Comparison of ENCODE assay signal across 14 mouse cellular contexts in the genomic region with DNA sequence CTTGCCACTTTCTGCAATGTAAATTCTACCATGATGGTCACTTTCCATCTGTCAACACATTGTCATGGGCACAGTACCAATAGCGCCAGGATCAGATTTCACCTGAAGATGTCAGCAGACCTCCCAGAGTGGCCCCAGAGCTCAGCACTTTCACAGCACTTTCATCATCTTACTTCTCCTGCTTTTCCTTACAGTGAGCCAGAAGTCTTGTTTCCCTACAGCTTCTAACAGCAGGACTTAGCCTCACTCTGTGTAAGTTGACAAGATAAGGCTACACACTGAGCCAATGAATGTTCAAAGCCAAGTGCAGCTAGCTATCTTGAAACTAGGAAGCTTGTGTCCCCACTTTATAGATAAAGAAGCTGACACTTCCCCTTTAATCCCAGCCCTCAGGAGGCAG.
"Had no signal": no experiment of that assay in that cellular context is flagged by ENCODE, and none has a peak within 500 bp of the region (broad histone marks: within the 10 kb centered on the region; RNA-seq: fewer than 3 reads in every experiment).

No protein-coding gene starts in this region.

- DNase-seq: kidney, postnatal 25 days; lung, adult 2 months; lung, postnatal 36 days; right cerebral cortex, adult 18-20 months; right cerebral cortex, postnatal 25 days; thymus, postnatal 4 days had no signal

- H3K9ac ChIP-seq: liver, embryonic 15.5 days; midbrain, embryonic 15.5 days; neural tube, embryonic 13.5 days had no signal

- H3K36me3 ChIP-seq: limb, embryonic 10.5 days; liver, embryonic 15.5 days; midbrain, embryonic 15.5 days; neural tube, embryonic 13.5 days had no signal

- H3K27ac ChIP-seq: left cerebral cortex, adult 2 months; limb, embryonic 10.5 days; liver, embryonic 15.5 days; midbrain, embryonic 15.5 days; neural tube, embryonic 13.5 days; stomach, postnatal 0 days had no signal

- ATAC-seq: lung, postnatal 0 days; midbrain, embryonic 15.5 days had no signal

- H3K4me1 ChIP-seq: liver, embryonic 15.5 days; midbrain, embryonic 15.5 days; neural tube, embryonic 13.5 days had no signal

- H3K9me3 ChIP-seq: limb, embryonic 10.5 days; liver, embryonic 15.5 days; midbrain, embryonic 15.5 days; neural tube, embryonic 13.5 days had no signal

- H3K27me3 ChIP-seq: liver, embryonic 15.5 days; midbrain, embryonic 15.5 days; neural tube, embryonic 13.5 days had no signal

- H3K4me3 ChIP-seq: left cerebral cortex, adult 2 months; limb, embryonic 10.5 days; liver, embryonic 15.5 days; midbrain, embryonic 15.5 days; neural tube, embryonic 13.5 days had no signal

- H3K4me2 ChIP-seq: liver, embryonic 11.5 days; liver, embryonic 15.5 days; midbrain, embryonic 15.5 days; neural tube, embryonic 13.5 days had no signal
